In genomic region chr5:32616489-32616888, GRCm38 (mm10) we compare ENCODE assay signal across 7 mouse cellular contexts. TPM values are rescaled to one million over a fixed set of nuclear protein-coding genes. Genes with fewer than 3 reads are reported as not detected.
DNase-seq lines count a peak whose midpoint lies in the region; TF ChIP-seq lines count a peak whose summit lies in the region.
"Not testable (repeated sequence)": the region's sequence is repeated elsewhere in the genome, so short reads cannot be mapped to it uniquely, and the experiment has no call there.
"Had no signal": no experiment of that assay in that cellular context is flagged by ENCODE, and none has a peak within 500 bp of the region (broad histone marks: within the 10 kb centered on the region; RNA-seq: fewer than 3 reads in every experiment).

No protein-coding gene starts in this region.

- H3K9me3 ChIP-seq in E14TG2a.4 (ENCODE audit: low read length); ES-Bruce4 (replicated peaks; ENCODE audit: control insufficient read depth, insufficient read depth, low read length, poor library complexity, severe bottlenecking); ES-E14 (ENCODE audit: control insufficient read depth, insufficient read depth, low read depth, low read length): not testable (repeated sequence)

- H3K27me3 ChIP-seq in E14TG2a.4 (ENCODE audit: insufficient read depth, low read length); ES-Bruce4 (ENCODE audit: control insufficient read depth, insufficient read depth, low read length, poor library complexity, severe bottlenecking): not testable (repeated sequence)

- peaks cover 53% of the 10 kb centered on the region for H3K4me1 ChIP-seq in E14TG2a.4 (replicated peaks; ENCODE audit: low read depth, low read length)
- H3K4me1 ChIP-seq in ES-Bruce4 (ENCODE audit: control insufficient read depth, insufficient read depth, low read length), result not testable (repeated sequence)
- H3K4me1 ChIP-seq in ES-E14 (ENCODE audit: control insufficient read depth in 2 of 2, insufficient read depth in 2 of 2, low read length in 2 of 2, poor library complexity in 1 of 2), result peaks cover 0 to 11% of the 10 kb centered on the region in 2 experiments

- TF ChIP-seq EP300 in ES-Bruce4 (IDR thresholded peaks at IDR 0.05; ENCODE audit: insufficient read depth, low read depth, low read length), result not testable (repeated sequence)

- not testable (repeated sequence) for H3K36me3 ChIP-seq in E14TG2a.4 (ENCODE audit: insufficient read depth, low read length); ES-Bruce4 (ENCODE audit: control insufficient read depth, insufficient read depth, low read length, poor library complexity, severe bottlenecking); ES-E14 (ENCODE audit: control insufficient read depth, insufficient read depth, low read length, poor library complexity, severe bottlenecking)

- not testable (repeated sequence) for H3K9ac ChIP-seq in ES-Bruce4 (ENCODE audit: low read depth, poor library complexity, severe bottlenecking); ES-E14 (ENCODE audit: insufficient read depth, low read depth, low read length, poor library complexity, severe bottlenecking)

- H3K27ac ChIP-seq in ES-Bruce4 (ENCODE audit: insufficient read depth, low read length), result peak overlapping the region; percentile 85; the same call in 1 of the 2 replicates
- H3K27ac ChIP-seq in ES-E14 (ENCODE audit: insufficient read depth, low read depth, low read length, poor library complexity, severe bottlenecking), result peak overlapping the region; percentile 76; the same call in 1 of the 2 replicates

- not testable (repeated sequence) for TF ChIP-seq POLR2A in ES-Bruce4 (IDR thresholded peaks at IDR 0.05; ENCODE audit: insufficient read depth, low read length)

- H3K4me3 ChIP-seq in E14TG2a.4 (replicated peaks; ENCODE audit: low read length) (peak overlapping the region; percentile 75), ES-E14 (ENCODE audit: insufficient read depth in 1 of 2, low read depth in 1 of 2, low read length in 2 of 2, poor library complexity in 1 of 2, severe bottlenecking in 1 of 2) (peak overlapping the region; percentile 1 to 62; a peak in 1 of 4 replicates)
- H3K4me3 ChIP-seq in ES-Bruce4 (ENCODE audit: low read depth, low read length), result not testable (repeated sequence)

- not testable (repeated sequence) for TF ChIP-seq CTCF in E14TG2a.4 (conservative IDR thresholded peaks at IDR 0.05; ENCODE audit: low read length); ES-Bruce4 (IDR thresholded peaks at IDR 0.05; ENCODE audit: low read depth, low read length)

- in situ Hi-C loops in ES-E14 (cut with MboI; ENCODE audit: low sequenced_read_pairs in 2 of 2, unreplicated experiment in 2 of 2), result not testable (repeated sequence)

- DNase-seq in ES-CJ7 (ENCODE audit: low read depth, low spot score) (peak; percentile 92), ES-E14 (ENCODE audit: low read depth, low spot score) (peak; percentile 56), R1 (ENCODE audit: low read depth, low spot score) (peak; percentile 91), ZHBTc4 (ENCODE audit: low read depth, low spot score) (peak; percentile 89)

TF ChIP-seq in ES-E14, 5 proteins besides CTCF, POLR2A, EP300 and RAD21:
- TF ChIP-seq CHD2 (IDR thresholded peaks at IDR 0.05; ENCODE audit: low read depth, low read length), result peak; percentile 54
TF ChIP-seq in ES-E14: peak in this region for 1; not testable (repeated sequence) for 4.

RNA-seq across cellular contexts. Expression of gene Yes1, which starts 5.5 kb away (rescaled TPM):
- polyA plus RNA-seq in ES-Bruce4 (2011; ENCODE audit: insufficient read depth, insufficient read length, low read depth, missing spikeins), result 59.5 and 65.5 TPM in 2 replicates
- total RNA-seq in ES-E14 (2012; rRNA removed), result 84.7 and 91.3 TPM in 2 replicates
- total RNA-seq: MEL had no signal
